Mouse (Mus musculus) left cerebral cortex, postnatal 10 days (tissue): ENCODE measurements around the gene Wdr70. TPM values are rescaled to one million over a fixed set of nuclear protein-coding genes. Genes with fewer than 3 reads are reported as not detected.
A peak's percentile ranks its signal among the peaks of the same experiment; 100 is the strongest.
"Not testable (repeated sequence)": the region's sequence is repeated elsewhere in the genome, so short reads cannot be mapped to it uniquely, and the experiment has no call there.

ENCODE experiments used
- DNase-seq, 2 experiments: peaks; one replicate each; pipeline ENCODE4 v3.0.0; 2021 to 2022; ENCODE audit warnings: low spot score in 2 of 2, mixed read lengths in 1 of 2; ENCODE audit errors: extremely low spot score in 1 of 2
- intact Hi-C: fragments of 180-260 bp; cut with DNase I; formaldehyde crosslinking; loops from one replicate; pipeline ENCODE4 v1.15.1; 2025
- total RNA-seq, 2 experiments: library from RNA; stranded (reverse); gene quantifications; 2 replicates each; pipeline ENCODE4 v1.2.3; 2021

Wdr70 gene
- total RNA-seq: 10 to 100 TPM; 34.2 to 35.7 TPM

DNA sequence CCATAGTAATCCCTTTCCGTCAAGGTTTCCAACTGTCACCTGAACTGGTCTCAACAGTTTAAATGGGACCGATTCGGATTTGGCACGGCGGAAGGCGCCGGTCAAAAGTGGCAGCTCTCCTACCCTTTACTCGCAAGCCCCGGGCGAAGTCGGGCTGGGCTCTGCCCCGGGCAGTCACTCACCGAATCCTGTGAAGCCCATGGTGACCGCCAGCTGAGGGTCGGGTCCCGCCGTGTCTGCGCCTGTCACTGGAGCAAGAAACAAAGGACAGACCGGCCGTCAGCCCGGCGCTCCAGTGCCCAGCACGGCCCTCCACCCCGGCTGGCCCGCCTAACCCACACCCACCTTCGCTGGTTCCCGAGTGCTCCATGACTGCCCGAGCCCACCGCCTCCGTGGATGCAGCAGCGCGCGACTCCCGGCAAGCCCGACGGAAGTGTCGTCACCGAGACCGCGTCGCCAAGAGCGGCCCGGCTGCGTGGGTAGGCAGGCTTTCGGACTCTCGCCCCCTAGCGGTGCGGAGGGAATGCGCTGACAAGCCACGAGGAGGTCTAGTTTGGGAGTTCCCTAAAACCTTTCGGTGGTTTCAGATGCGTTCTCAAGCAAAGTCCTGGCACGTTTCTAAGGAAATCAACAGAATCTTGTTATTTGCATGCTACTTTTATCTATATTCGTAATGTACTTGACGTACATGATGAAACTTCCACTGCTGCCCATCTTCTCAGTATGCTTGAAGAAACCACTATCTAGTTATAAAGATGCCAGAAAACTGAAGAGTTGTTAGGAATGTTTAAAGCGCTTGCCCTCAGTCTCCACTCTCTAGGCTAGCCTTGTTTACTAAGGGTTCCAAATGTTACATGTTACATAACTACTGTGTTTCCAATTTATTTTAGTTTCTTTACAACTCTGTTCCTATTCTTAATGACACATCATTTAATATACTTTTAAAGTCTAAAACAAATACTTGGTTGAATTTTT lies at the start of gene Wdr70:
Wdr70 (minus strand) TSS at position 436 of the 976 bp plus-strand sequence.
- intact Hi-C loops: no loop called here
- DNase-seq: peak; percentile 96 to 98

DNA sequence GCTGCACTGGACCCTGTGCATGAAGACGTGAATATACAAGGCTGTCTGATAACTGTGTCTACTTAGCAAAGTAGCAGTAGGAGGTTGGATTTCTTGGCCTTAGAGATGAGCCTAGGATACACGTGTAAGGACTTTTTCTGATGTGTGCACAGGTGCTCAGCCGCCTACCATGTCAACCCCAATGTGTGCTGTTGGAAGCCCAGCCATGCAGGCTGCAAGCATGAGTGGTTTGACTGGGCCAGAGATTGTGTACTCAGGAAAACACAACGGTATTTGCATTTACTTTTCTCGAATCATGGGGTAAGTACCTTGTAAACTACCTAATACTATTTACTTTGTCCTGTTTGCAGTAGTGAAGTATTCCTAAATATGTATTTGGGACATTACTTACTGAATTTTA lies 36.6 kb upstream of the Wdr70 start:
- intact Hi-C loops: no loop called here
- no peak for DNase-seq

DNA sequence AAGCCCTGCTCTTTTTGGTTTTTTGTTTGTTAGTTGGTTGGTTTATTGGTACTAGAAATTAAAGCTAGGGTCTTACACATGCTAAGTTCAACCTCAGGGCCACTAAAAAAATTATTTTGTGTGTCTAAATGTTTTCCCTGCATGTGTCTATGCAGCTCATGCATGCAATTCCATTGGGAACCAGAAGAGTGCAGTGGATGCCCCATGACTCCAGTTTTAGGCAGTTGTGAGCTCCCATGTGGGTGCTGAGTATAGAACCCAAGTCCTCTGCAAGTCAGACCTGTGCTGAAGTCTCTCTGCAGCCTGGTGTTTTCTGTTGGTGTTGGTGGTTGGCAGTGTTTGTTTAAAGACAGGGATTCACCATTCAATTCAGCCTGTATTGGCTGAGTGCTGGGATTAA lies 32.8 kb upstream of the Wdr70 start:
- intact Hi-C loops: no loop called here
- DNase-seq: no peak

DNA sequence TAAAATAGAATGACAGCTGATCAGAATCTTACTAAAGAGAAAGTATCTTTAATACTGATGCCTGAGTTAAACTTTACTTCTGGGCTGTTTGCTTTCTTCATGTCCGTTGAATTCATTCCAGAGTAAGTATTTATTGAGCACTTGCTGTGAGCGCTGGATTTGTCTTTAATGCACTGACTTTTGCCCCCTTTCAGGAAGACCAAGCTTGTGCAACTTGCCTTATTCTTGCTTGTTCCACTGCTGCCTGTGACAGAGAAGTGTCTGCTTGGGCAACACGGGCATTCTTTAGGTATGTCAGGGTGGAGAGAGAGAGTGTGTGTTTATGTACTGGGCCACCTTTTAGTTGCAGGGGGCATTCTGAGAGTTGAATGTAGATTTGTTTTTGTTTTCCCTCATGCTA lies 32.3 kb upstream of the Wdr70 start:
- intact Hi-C loops: no loop called here
- DNase-seq: no peak

DNA sequence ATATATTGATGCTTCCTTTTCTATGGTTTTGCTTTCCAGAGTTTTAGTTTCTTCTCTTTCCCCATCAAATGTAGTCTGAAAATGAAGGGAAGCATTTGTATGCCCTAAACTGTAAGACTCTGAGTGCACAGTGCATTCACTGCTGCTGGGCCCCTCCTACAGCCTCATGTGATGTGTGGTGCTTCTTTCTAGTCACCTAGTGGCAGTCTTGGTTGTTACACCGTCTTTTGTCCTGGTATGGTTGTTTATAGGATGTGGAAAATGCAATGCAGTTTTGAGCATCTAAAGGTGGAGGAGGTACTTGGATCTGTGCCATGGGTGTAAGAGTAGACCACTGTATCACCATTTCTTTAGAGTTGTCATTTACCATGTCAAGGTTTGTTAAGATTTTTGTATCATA lies 30.3 kb upstream of the Wdr70 start:
- intact Hi-C loops: no loop called here
- DNase-seq: no peak

DNA sequence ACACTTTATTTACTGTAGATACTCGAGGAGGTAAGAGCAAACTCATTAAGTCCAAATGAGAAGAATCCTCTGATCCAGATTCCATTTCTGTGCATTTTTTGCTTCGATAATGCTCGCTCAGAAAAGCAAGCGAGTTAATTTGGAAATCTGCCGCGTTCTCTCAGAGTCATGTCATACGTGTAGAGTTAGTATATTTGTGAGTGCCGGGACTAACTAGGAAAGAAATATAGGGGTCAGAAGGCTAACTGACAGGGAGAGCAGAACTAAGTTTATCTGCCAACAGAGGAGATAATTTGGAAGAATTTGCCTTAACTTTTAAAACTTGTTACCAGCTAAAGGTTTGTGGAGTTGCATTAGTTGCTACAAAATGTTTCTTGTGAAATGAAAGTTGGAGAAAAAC lies 10.8 kb upstream of the Wdr70 start:
- intact Hi-C loops: no loop called here
- no peak for DNase-seq

DNA sequence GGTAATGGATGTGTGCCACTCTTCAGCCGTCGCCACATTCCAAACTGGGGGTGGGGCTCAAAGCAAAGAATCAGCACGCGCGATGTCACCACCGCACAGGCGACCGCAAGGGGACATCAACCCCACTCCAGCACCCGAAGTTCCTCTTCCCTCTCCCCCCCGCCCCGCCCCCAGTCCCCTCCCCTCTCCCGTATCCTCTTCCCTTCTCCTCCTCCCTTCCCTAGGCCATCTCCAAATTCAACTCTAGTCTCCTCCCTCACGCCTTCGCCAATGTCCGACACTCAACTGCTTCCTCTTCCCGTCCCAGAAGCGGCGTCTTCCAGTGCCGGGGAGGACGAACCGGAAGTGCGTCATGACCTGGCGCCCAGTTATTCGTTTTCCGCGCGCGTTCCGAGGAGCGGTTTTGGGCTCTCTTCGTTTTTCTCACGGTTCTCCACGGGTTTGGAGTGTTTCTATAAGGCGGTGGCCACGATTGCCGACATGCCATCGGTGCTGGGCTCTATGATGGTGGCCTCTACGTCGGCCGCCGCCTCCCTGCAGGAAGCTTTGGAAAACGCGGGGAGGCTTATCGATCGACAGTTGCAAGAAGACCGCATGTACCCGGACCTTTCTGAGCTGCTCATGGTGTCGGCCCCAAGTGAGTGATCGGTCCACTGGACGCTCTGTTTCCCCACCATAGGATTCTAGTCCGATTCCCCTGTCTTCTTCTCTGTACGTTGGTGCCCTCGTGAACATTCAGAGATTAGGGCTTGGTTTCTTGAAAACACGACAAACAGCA lies 10.1 kb upstream of the Wdr70 start, which contains the start of gene Nup155:
Nup155 (plus strand) TSS at position 308 of the 778 bp plus-strand sequence.
- DNase-seq: peak; percentile 91 to 95
- intact Hi-C loops: no loop called here

DNA sequence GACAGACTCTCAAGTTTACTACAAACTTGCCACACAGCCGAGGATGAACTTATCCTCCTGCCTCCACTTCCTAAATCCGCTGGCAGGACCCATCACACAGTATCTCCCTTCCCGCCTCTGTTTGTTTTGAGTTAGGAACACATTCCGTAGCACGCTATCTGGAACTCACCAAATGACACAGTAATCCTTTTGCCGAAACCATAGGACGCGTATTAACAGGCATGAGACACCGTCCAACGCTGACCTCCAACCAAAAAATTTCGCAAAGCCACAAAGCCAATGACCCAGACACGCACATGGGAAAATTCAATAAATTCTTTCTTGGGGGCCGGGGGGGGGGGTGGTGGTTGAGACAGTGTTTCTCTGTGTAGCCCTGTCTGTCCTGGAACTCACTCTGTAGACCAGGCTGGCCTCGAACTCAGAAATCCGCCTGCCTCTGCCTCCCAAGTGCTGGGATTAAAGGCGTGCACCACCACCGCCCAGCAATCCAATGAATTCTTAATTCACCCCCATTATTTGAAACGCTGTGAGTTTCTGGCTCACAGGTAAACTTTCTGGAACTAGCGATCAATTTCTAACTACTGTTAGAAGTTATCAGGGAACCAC lies 9.5 kb upstream of the Wdr70 start:
- intact Hi-C loops: no loop called here

DNA sequence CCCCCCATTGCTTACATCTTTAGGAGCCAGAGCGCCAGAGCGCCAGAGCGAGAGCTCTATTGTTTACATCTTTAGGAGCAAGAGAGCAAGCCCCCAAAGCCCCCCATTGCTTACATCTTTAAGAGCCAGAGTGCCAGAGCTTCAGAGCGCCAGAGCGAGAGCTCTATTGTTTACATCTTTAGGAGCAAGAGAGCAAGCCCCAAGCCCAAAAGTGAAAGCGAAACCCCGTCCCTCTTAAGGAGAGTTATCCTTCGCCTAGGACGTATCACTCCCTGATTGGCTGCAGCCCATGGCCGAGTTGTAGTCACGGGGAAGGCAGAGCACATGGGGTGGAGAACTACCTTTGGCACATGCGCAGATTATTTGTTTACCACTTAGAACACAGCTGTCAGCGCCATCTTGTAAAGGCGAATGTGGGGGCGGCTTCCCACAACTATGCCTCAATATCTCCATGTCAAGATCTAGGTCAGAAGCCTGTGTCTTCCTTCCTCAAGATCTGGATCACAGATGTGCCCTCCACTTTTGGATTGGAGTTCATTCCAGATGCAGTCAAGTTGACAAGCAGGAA lies 3.0 kb upstream of the Wdr70 start:
- DNase-seq, intact Hi-C loops: not testable (repeated sequence)

More for the DNA sequence above, 9.5 kb upstream of the Wdr70 start:
- no peak for DNase-seq

DNA sequence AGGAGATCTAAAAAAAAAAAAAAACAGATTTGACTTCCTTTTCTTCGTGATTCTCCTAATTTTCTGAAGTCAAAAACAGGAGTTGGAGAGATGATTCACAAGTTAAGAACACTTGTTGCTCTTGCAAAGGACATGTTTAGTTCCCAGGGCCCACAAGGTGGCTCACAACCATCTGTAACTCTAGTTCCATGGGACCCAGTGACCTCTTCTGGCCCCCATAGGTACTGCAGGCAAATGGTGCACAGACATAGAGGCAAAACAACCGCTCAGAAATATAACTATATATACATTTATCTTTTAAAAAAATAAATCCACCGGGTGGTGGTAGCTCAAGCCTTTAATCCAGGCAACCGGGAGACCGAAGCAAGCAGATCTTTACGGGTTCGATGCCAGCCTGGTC lies 1.2 kb downstream of the Wdr70 start:
- intact Hi-C loops: no loop called here
- peak; percentile 20 to 62 for DNase-seq

DNA sequence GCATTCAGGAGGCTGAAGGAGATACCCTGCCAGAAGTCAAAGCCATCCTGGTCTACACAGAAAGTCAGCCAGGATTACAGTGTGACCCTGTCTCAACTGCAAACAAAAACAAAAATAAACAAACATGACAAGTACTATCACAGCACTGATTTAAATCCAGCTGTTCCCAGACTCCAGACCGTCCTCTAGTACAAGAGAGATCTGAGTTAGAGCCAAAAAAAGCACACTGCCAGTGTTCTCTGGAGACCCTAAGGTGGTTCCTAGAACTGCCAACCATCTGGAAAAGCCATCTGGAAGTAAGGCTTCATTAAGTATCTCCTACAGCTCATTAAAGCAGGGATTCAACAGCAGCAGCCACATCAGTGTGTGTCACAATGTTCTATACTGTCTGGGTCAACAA lies 6.3 kb downstream of the Wdr70 start:
- intact Hi-C loops: not testable (repeated sequence)

DNA sequence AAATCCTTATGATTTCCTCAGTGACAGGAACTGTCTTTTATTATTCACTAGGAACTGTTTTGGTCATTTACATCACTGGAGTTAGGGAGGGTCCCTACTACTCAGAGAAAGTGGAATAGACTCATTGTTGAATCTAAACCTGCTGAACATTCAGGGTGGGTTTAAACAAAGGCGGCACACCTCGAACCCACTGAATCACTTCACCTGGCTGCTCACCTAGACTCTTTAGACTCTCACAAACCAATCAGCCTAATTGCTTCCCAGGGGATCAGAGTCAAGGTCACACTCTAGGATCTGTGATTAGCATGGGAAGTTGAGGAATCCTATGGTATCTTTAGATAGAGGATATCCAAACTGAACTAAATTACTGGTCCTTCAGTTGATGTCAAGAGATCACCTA lies 8.3 kb downstream of the Wdr70 start:
- no peak for DNase-seq
- intact Hi-C loops: no loop called here

More for the DNA sequence above, 6.3 kb downstream of the Wdr70 start:
- not testable (repeated sequence) for DNase-seq

DNA sequence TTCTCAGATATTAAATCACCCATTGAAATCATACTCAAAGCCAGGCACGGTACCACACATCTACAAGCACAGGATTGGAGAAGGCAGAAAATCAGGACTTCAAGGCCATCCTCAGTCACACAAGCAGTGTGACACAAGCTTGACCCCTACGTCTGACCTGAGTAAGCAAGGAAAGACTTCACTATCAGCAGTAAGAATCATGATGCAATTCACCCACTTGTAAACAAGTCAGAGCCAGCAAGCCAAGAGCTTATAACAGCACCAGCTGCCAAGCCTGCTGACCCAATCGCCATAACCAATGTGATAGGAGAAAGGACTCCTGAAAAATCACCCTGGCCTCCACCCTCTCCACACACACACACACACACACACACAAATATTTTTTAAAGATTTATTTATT lies 10.3 kb downstream of the Wdr70 start:
- intact Hi-C loops: no loop called here
- no peak for DNase-seq

DNA sequence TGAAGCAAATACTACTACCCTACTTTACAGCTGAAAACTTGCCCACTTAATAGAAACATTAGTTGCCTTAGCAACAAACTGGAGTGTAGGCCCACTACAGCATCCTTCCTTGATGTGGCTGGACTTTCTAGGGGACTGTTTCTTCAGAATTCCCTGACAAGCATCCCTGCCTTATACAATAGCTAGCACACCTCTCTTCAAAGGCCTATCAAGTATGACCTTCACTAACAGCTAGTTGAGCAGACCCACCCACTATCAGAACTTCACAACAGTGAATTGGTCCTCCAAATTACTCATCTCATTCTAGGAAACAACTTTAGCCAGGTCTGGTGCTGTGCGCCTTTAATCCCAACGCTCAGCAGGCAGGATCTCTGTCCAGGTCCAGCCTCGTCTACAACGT lies 11.7 kb downstream of the Wdr70 start:
- intact Hi-C loops: no loop called here
- DNase-seq: no peak

DNA sequence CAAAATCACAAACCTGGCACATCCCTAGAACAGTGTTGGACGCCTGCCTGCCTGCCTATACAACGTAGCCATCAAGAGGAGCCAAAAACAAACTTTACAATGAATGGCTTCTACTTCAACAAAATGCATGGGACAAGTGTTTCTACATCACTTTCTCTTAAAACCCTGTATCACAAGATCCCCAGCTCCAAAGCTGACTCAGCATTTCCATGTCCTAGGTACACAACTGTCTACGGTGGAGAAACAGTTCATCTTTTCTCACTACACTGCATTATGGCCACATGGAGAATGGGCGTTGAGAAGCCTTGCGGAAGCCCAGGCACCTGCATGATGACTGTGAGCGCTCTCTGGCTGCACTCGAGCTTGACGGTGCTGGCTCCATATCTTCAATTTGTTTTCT lies 16.9 kb downstream of the Wdr70 start:
- intact Hi-C loops: no loop called here
- DNase-seq: no peak

DNA sequence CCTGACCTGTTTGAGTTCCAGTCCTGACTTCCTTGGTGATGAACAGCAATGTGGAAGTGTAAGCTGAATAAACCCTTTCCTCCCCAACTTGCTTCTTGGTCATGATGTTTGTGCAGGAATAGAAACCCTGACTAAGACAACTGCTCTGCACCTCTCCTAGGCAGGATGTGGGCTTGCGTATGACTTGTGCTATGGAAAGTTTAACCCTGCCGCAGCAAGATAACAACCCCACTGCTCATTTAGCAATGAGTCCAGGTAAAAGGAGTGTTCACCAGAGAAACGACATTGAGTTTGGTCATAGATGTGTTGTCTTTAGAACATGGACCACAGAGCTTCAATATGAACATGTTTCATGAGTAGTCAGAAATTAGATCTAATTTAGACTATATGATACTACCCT lies 25.9 kb downstream of the Wdr70 start:
- intact Hi-C loops: not testable (repeated sequence)

DNA sequence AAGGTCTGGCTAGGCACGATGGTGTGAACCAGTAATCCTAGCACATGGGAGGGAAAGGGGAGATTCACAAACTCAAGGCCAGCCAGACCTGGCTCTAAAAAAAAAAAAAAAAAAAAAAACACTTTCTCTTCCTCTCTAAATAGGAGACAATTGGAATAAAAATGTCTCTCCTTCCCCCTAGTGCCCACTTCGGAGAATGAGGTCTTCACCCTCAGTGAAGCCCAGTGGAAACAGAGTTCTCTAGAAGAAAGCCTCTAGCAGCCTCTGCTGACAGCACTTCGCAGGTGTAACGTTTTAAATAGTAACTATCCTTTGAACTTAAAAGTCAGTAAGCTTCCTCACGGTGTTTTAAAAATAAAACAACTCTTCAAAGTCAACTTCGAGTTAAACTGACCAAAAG lies 33.8 kb downstream of the Wdr70 start:
- intact Hi-C loops: loop anchor here (10.0 kb wide), 1 partner anchor 600 kb away; no protein-coding TSS in a partner anchor
- DNase-seq: no peak

More for the DNA sequence above, 25.9 kb downstream of the Wdr70 start:
- not testable (repeated sequence) for DNase-seq

DNA sequence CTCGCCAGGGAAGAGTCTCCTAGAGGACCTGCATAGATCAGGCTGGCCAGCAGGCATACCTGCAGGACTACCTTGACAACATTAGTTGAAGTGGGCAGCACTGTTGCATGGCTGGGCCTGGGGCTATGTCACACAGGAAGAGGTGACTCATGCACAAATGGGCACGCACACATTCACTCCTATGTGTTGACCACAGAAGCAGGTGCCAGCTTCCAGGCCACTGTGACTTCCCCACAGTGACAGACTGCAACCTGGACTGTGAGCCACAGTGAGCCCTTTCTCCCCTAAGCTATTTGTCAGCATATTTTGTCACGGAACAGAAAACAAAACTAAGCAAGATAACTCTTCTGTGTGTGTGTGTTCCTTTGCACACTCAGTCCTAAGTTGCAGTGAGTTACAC lies 47.8 kb downstream of the Wdr70 start:
- no peak for DNase-seq

DNA sequence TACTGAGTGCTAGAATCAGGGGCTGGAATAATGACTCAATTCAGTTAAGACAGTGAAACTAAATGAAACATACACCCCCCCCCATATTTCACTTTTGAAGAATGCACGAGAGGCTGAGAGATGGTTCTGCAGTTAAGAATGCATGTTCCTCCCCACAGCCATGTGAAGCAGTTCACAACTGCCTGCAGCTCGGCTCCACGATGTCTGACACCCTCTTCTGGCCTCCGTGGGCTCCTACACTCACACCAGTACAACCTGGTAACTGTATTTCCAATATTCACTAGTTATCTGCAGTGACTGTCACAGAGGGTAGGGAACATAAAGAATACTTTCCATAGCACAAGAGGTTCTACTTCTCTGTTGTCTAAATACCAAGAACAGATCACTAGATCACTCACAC lies 59.2 kb downstream of the Wdr70 start:
- intact Hi-C loops: no loop called here
- DNase-seq: no peak

More for the DNA sequence above, 47.8 kb downstream of the Wdr70 start:
- intact Hi-C loops: no loop called here
